7 mouse cellular contexts compared by ENCODE assay signal in genomic region chr12:15813133-15813818, GRCm38 (mm10). TPM values are rescaled to one million over a fixed set of nuclear protein-coding genes. Genes with fewer than 3 reads are reported as not detected.
DNase-seq lines count a peak whose midpoint lies in the region; ATAC-seq lines count a peak whose summit lies in the region.

No protein-coding gene starts in this region.

- H3K9ac ChIP-seq in heart, embryonic 15.5 days: peak overlapping the region; percentile 94
- peak overlapping the region; percentile 92 for H3K9ac ChIP-seq in midbrain, embryonic 11.5 days (ENCODE audit: low read length)

- H3K4me1 ChIP-seq in heart, embryonic 15.5 days (replicated peaks): peaks cover 28% of the 10 kb centered on the region
- peaks cover 29% of the 10 kb centered on the region for H3K4me1 ChIP-seq in midbrain, embryonic 11.5 days (ENCODE audit: control insufficient read depth, insufficient read depth, low read length)

- peak overlapping the region; percentile 82 for H3K4me3 ChIP-seq in heart, embryonic 15.5 days
- H3K4me3 ChIP-seq in midbrain, embryonic 11.5 days (ENCODE audit: low read depth, low read length): peak overlapping the region; percentile 58

- H3K4me2 ChIP-seq in heart, embryonic 15.5 days: peak overlapping the region; percentile 86
- H3K4me2 ChIP-seq in midbrain, embryonic 11.5 days: peak overlapping the region; percentile 67

- peak overlapping the region; percentile 99 for H3K27ac ChIP-seq in heart, embryonic 15.5 days
- peak overlapping the region; percentile 68 for H3K27ac ChIP-seq in midbrain, embryonic 11.5 days (ENCODE audit: low read depth, low read length)

- H3K9me3 ChIP-seq in heart, embryonic 15.5 days (replicated peaks): no peaks in the 10 kb centered on the region
- no peaks in the 10 kb centered on the region for H3K9me3 ChIP-seq in midbrain, embryonic 11.5 days (ENCODE audit: control insufficient read depth, low read length)

- no peak for ATAC-seq in heart, embryonic 15.5 days (replicated peaks; ENCODE audit: insufficient number of reproducible peaks, insufficient read depth, low FRiP score, low read depth)
- no peak for ATAC-seq in midbrain, embryonic 11.5 days (ENCODE audit: low FRiP score)

- H3K36me3 ChIP-seq in heart, embryonic 15.5 days: peaks cover 15% of the 10 kb centered on the region
- H3K36me3 ChIP-seq in midbrain, embryonic 11.5 days (ENCODE audit: control insufficient read depth, insufficient read depth, low read length): peaks cover 4% of the 10 kb centered on the region

- H3K27me3 ChIP-seq in heart, embryonic 15.5 days: no peaks in the 10 kb centered on the region
- H3K27me3 ChIP-seq in midbrain, embryonic 11.5 days (ENCODE audit: control insufficient read depth, insufficient read depth, low read length): no peaks in the 10 kb centered on the region

- WGBS in heart, embryonic 15.5 days: 11% methylated on average over 12 of the region's 12 CpGs
- 19% methylated on average over 12 of the region's 12 CpGs for whole genome bisulfite sequencing in midbrain, embryonic 11.5 days

- DNase-seq in Muller cell, postnatal 12 days (ENCODE audit: inconsistent ontology term): peak; percentile 85
- DNase-seq in embryo, embryonic 10.5 days (ENCODE audit: low spot score): peak; percentile 60
- peak; percentile 67 for DNase-seq in kidney, postnatal 10 days
- peak; percentile 90 for DNase-seq in midbrain, embryonic 11.5 days (ENCODE audit: low spot score, missing footprints)
- no peak for DNase-seq in ovary, postnatal 36 days (ENCODE audit: low spot score)
- DNase-seq in c-Kit-positive CD71-positive TER-119-positive erythroid progenitor cells, embryonic 14.5 days (ENCODE audit: low spot score): no peak

RNA-seq across cellular contexts. Expression of gene Trib2, which starts 3.4 kb away (rescaled TPM):
- polyA plus RNA-seq in heart, embryonic 15.5 days (2015; fragmentation: Nextera tagmentation; extraction: Ambion mirVana): 44.9 and 48.3 TPM in 2 replicates
- polyA plus RNA-seq in midbrain, embryonic 11.5 days (2014; fragmentation: Nextera tagmentation; extraction: Ambion mirVana): 63.7 and 70.8 TPM in 2 replicates

Comparison
In these comparisons a context has a peak if more than half of its experiments do, and no peak if none do; other contexts are left out.
1. DNase-seq: peak in Muller cell, postnatal 12 days (single experiment), embryo, embryonic 10.5 days (single experiment), kidney, postnatal 10 days (single experiment) and midbrain, embryonic 11.5 days (single experiment); none in ovary, postnatal 36 days (single experiment) and c-Kit-positive CD71-positive TER-119-positive erythroid progenitor cells, embryonic 14.5 days (single experiment).